Mouse (Mus musculus) G1E (cell line): Measurements from ENCODE around the gene Lrmda. TPM values are rescaled to one million over a fixed set of nuclear protein-coding genes. Genes with fewer than 3 reads are reported as not detected.
A peak's percentile ranks its signal among the peaks of the same experiment; 100 is the strongest.

Source experiments
- ATAC-seq: 2 replicates; pipeline ENCODE4 v1.8.0; 2016; ENCODE audit warnings: mild to moderate bottlenecking; ENCODE audit not compliant: insufficient number of reproducible peaks, poor library complexity, low FRiP score, severe bottlenecking; ENCODE audit errors: extremely low read depth
- DNase-seq: peaks from one replicate; pipeline ENCODE4 v3.0.0; 2012; ENCODE audit warnings: low spot score
- H3K27me3 ChIP-seq: 2 replicates; pipeline ENCODE4 v1.6.1; 2012; ENCODE audit warnings: mild to moderate bottlenecking, low read length, inconsistent platforms; ENCODE audit not compliant: insufficient read depth
- H3K36me3 ChIP-seq: replicated peaks from 2 replicates; pipeline ENCODE3; 2012; ENCODE audit warnings: mild to moderate bottlenecking, inconsistent platforms
- H3K4me1 ChIP-seq: 2 replicates; pipeline ENCODE4 v1.6.1; 2012; ENCODE audit warnings: low read depth, low read length, inconsistent platforms, mixed read lengths; ENCODE audit not compliant: insufficient read depth
- H3K4me3 ChIP-seq: 2 replicates; pipeline ENCODE4 v1.5.1; 2012; ENCODE audit warnings: low read depth, mild to moderate bottlenecking, inconsistent platforms, low read length, moderate library complexity, mixed read lengths
- H3K9me3 ChIP-seq: replicated peaks from 2 replicates; pipeline ENCODE4 v1.6.1; 2012; ENCODE audit warnings: inconsistent platforms
- CTCF ChIP-seq: IDR thresholded peaks from 2 replicates; pipeline ENCODE4 v1.5.1; 2012; ENCODE audit warnings: low read depth, low read length, inconsistent platforms, mixed read lengths
- GATA1 ChIP-seq: IDR thresholded peaks from 2 replicates; pipeline ENCODE4 v1.6.1; 2012; ENCODE audit warnings: borderline replicate concordance, low read length, inconsistent platforms, mixed read lengths
- GATA2 ChIP-seq: IDR thresholded peaks from 2 replicates; pipeline ENCODE4 v1.6.1; 2012; ENCODE audit warnings: low read depth, low read length, inconsistent platforms, borderline replicate concordance
- POLR2AphosphoS5 ChIP-seq: IDR thresholded peaks from 2 replicates; pipeline ENCODE4 v1.6.1; 2012; ENCODE audit warnings: low read depth, low read length, inconsistent platforms; ENCODE audit not compliant: insufficient replicate concordance
- TAL1 ChIP-seq: conservative IDR thresholded peaks from 2 replicates; pipeline ENCODE4 v1.6.1; 2012; ENCODE audit warnings: low read depth, low read length, inconsistent platforms, mixed read lengths
- polyA plus RNA-seq: library from polyadenylated mRNA; stranded (reverse); fragments of >175 nt; gene quantifications from 2 replicates; pipeline ENCODE4 v1.2.3, GENCODE M21; 2012
- total RNA-seq, 2 experiments: library from RNA; stranded (forward) in 1 of 2; stranded (reverse) in 1 of 2; fragments of 200-1000 nt in 1 of 2; fragments of >200 nt in 1 of 2; fragmentation: Nextera tagmentation in 1 of 2; gene quantifications; 2 replicates each; pipeline ENCODE4 v1.2.3; 2014 to 2017

Gene Lrmda
- total and polyA plus RNA-seq, 3 experiments: not detected

GRCm38 (mm10) chr14:23041002-23041401, 1021.5 kb downstream of the Lrmda start:
- Histone ChIP-seq H3K36me3 (no peaks in the 10 kb centered on the region), H3K27me3 (no peaks in the 10 kb centered on the region), H3K4me3 (no peak overlapping the region), H3K9me3 (peaks cover 5% of the 10 kb centered on the region; the same call in 1 of the 2 replicates), H3K4me1 (no peaks in the 10 kb centered on the region)
- TF ChIP-seq POLR2AphosphoS5: no peak
- no peak for TF ChIP-seq CTCF
- no peak for TF ChIP-seq GATA1
- TF ChIP-seq GATA2: no peak
- TF ChIP-seq TAL1: no peak
- DNase-seq: no peak
- no peak for ATAC-seq

- no peak for ATAC-seq
- Histone ChIP-seq H3K4me1 (no peaks in the 10 kb centered on the region), H3K4me3 (no peak overlapping the region), H3K36me3 (no peaks in the 10 kb centered on the region), H3K27me3 (no peaks in the 10 kb centered on the region), H3K9me3 (peaks cover 6% of the 10 kb centered on the region; the same call in 1 of the 2 replicates)
- no peak for DNase-seq
- TF ChIP-seq GATA2 (no peak), POLR2AphosphoS5 (no peak), GATA1 (no peak), CTCF (no peak), TAL1 (no peak)
Measured at GRCm38 (mm10) chr14:23045322-23045721, 1025.8 kb downstream of the Lrmda start.

DNA sequence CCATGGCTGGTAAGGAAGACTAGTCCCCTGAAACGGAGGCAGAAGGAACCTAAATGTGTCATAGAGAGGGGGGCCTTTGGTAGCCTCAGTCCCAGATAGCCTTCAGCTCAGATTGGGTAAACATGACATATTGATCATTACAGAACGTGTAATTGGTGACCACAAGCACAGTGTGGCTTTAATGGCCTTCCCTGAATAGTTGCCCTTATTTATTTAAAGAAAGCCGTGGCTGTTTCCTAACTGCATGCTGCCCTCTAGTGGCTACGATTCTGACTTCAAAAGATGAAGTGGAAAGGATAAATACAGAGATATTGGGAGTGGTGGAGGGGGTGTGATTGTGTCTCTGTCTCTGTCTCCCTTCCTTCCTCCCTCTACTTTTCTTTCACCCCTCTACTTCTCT, 1026.8 kb downstream of the Lrmda start:
- 0 out of 2 replicates have a peak, but pooled peaks have one; percentile 22 for ATAC-seq
- TF ChIP-seq GATA1 (no peak), CTCF (no peak), GATA2 (no peak), TAL1 (no peak), POLR2AphosphoS5 (no peak)
- H3K4me3 ChIP-seq: no peak overlapping the region
- peaks cover 11% of the 10 kb centered on the region; the same call in 1 of the 2 replicates for H3K9me3 ChIP-seq
- H3K27me3 ChIP-seq: no peaks in the 10 kb centered on the region
- H3K4me1 ChIP-seq: no peaks in the 10 kb centered on the region
- H3K36me3 ChIP-seq: no peaks in the 10 kb centered on the region
- no peak for DNase-seq

DNA sequence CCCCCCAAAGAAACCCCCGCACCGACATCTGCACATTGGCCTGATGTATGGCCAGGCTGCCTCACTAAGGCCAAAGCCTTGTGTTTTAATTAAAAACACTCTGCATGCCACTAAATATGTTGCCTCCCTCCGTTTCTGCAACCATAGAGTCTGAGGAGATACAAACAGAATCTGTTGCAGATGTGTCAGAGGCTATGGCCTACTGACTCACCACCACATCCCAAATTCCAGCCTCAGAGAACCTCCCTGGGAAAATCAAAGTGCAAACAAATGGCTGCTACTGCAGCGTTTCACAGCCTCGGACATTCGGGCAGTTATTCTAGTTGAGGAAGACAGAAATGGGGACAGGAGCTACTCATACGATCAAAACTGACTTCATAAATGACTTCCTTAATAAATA, 1031.9 kb downstream of the Lrmda start:
- DNase-seq (no peak), ATAC-seq (no peak)
- no peak overlapping the region for H3K4me3 ChIP-seq
- peaks cover 19% of the 10 kb centered on the region for H3K9me3 ChIP-seq
- no peaks in the 10 kb centered on the region for H3K36me3 ChIP-seq
- no peaks in the 10 kb centered on the region for H3K4me1 ChIP-seq
- H3K27me3 ChIP-seq: no peaks in the 10 kb centered on the region
- no peak for TF ChIP-seq GATA2
- no peak for TF ChIP-seq CTCF
- TF ChIP-seq POLR2AphosphoS5: no peak
- TF ChIP-seq GATA1: no peak
- no peak for TF ChIP-seq TAL1

DNA sequence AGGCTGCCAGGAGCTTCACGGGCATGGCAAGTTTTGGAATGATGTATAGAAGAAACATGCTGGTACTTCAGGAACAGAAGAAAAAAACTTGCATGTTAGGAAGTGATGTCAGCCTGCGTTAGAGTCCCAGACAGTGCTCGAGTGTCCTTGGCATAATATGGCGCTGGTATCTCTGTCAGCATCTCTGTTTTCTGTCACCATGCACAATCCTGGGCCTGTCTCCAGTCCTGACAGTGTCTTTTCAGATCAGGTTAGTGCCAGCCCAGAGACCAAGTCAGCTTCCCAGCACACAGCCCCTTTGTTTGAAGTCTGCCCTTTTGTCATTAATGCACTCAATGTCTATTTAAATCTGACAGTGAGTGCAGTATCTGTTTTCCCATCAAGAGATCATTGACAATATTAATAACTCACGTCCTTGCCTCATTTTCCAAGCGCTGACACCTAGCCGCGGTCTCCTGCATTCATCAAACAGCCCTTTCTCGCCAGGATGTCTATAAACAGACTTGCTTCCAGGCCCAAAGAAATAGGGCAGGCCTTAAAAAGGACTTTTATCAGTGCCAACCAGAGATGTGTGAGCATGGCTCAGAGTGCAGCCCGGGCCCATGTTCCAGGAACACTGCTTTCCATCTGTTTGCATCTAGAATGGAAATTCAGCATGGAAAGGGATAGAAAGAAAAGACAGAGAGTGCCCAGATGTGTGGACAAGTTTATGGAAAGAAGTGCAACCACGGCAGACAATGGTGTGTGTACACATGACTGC, 1033.5 kb downstream of the Lrmda start:
- ATAC-seq (no peak), DNase-seq (no peak)
- TF ChIP-seq GATA2 (no peak), CTCF (no peak), POLR2AphosphoS5 (no peak)
- H3K36me3 ChIP-seq: no peaks in the 10 kb centered on the region
- peaks cover 19% of the 10 kb centered on the region for H3K9me3 ChIP-seq
- H3K4me1 ChIP-seq: no peaks in the 10 kb centered on the region
- H3K4me3 ChIP-seq: no peak overlapping the region
- H3K27me3 ChIP-seq: no peaks in the 10 kb centered on the region

DNA sequence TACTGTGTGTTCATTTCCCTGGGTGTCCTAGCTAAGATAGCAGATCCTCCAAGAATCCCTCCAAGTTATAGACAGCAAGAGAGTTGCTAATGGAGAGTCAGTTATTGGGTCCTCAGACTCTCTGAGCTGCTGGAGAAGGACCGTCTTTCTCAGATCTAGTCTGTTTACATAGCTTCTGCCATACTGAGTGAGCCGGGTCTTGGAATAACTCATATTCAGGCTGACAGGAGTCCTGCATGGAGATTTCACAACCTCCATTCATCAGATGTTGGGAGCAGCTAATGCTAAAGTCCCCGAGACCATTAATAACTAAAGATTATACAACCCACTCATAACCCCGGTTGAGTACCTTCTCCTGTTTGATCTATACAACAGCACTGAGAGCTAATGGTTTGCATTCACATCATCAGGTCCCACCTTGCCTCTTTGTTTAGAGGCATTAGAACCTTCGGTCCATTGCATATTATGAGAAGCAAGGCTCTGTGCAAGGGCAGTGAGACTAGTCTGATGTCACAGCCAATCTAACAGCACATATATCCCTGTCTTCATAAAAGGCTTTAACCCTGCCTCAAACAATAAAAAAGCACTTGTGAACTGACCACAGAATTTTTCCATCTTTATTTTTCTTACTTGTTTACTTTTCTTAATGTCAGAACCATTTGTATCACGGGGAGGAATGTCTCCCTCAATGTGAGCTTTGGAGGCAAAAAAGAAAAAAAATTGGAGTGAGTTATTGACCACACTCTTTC, 1037.9 kb downstream of the Lrmda start:
- no peak for DNase-seq
- no peak overlapping the region for H3K4me3 ChIP-seq
- TF ChIP-seq POLR2AphosphoS5: no peak
- no peak for TF ChIP-seq CTCF
- no peak for TF ChIP-seq GATA2
- TF ChIP-seq TAL1: no peak
- no peak for TF ChIP-seq GATA1
- ATAC-seq: no peak
- H3K36me3 ChIP-seq: no peaks in the 10 kb centered on the region
- peaks cover 14% of the 10 kb centered on the region for H3K9me3 ChIP-seq
- no peaks in the 10 kb centered on the region for H3K27me3 ChIP-seq
- H3K4me1 ChIP-seq: no peaks in the 10 kb centered on the region
